ENCODE assay signal across 9 mouse cellular contexts in genomic region chr14:120330454-120330853, GRCm38 (mm10). TPM values are rescaled to one million over a fixed set of nuclear protein-coding genes. Genes with fewer than 3 reads are reported as not detected.
DNase-seq lines count a peak whose midpoint lies in the region; ATAC-seq lines count a peak whose summit lies in the region.
"Had no signal": no experiment of that assay in that cellular context is flagged by ENCODE, and none has a peak within 500 bp of the region (broad histone marks: within the 10 kb centered on the region; RNA-seq: fewer than 3 reads in every experiment).

No protein-coding gene starts in this region.

- no peaks in the 10 kb centered on the region for H3K27me3 ChIP-seq in embryonic facial prominence, embryonic 12.5 days
- no peaks in the 10 kb centered on the region for H3K27me3 ChIP-seq in embryonic facial prominence, embryonic 10.5 days (replicated peaks; ENCODE audit: low read depth, poor library complexity, severe bottlenecking)
- no peaks in the 10 kb centered on the region for H3K27me3 ChIP-seq in kidney, embryonic 14.5 days (ENCODE audit: control insufficient read depth, insufficient read depth, low read length)

- no peak overlapping the region for H3K4me2 ChIP-seq in embryonic facial prominence, embryonic 12.5 days (replicated peaks)
- no peak overlapping the region for H3K4me2 ChIP-seq in kidney, embryonic 14.5 days (replicated peaks; ENCODE audit: low read depth, low read length)

- peaks cover 15% of the 10 kb centered on the region; the same call in 1 of the 2 replicates for H3K36me3 ChIP-seq in embryonic facial prominence, embryonic 12.5 days
- peaks cover 35% of the 10 kb centered on the region for H3K36me3 ChIP-seq in embryonic facial prominence, embryonic 10.5 days (replicated peaks)
- H3K36me3 ChIP-seq in kidney, embryonic 14.5 days (ENCODE audit: control insufficient read depth, insufficient read depth, low read length), result 0 out of 2 replicates have a peak, but pooled peaks cover 4% of the 10 kb centered on the region

- ATAC-seq in embryonic facial prominence, embryonic 12.5 days (ENCODE audit: insufficient number of reproducible peaks, insufficient read depth, low FRiP score, low TSS enrichment), result no peak
- 0 out of 2 replicates have a peak, but pooled peaks have one; percentile 17 for ATAC-seq in kidney, embryonic 14.5 days (ENCODE audit: low FRiP score, low TSS enrichment)

- H3K9me3 ChIP-seq in embryonic facial prominence, embryonic 12.5 days, result no peaks in the 10 kb centered on the region
- H3K9me3 ChIP-seq in embryonic facial prominence, embryonic 10.5 days, result no peaks in the 10 kb centered on the region
- H3K9me3 ChIP-seq in kidney, embryonic 14.5 days (ENCODE audit: control insufficient read depth, low read length), result no peaks in the 10 kb centered on the region

- DNase-seq in embryonic facial prominence, embryonic 10.5 days (ENCODE audit: low spot score), result no peak
- DNase-seq in kidney, postnatal 10 days, result no peak
- peak; percentile 60 for DNase-seq in cerebellum, adult 8-10 months
- peak; percentile 44 to 65 for DNase-seq in left cerebral cortex, postnatal 36 days (ENCODE audit: low spot score in 2 of 2)
- no peak for DNase-seq in thymus, postnatal 25 days
- no peak for DNase-seq in spleen, postnatal 14 days (ENCODE audit: low spot score in 2 of 2)

- 0 out of 2 replicates have a peak overlapping the region, but pooled peaks have one; percentile 41 for H3K27ac ChIP-seq in embryonic facial prominence, embryonic 12.5 days
- H3K27ac ChIP-seq in embryonic facial prominence, embryonic 10.5 days (replicated peaks), result no peak overlapping the region
- H3K27ac ChIP-seq in kidney, embryonic 14.5 days (ENCODE audit: low read depth, low read length), result no peak overlapping the region
- H3K27ac ChIP-seq: macrophage had no signal

- H3K4me3 ChIP-seq in embryonic facial prominence, embryonic 12.5 days, result no peak overlapping the region
- H3K4me3 ChIP-seq in embryonic facial prominence, embryonic 10.5 days, result no peak overlapping the region
- no peak overlapping the region for H3K4me3 ChIP-seq in kidney, embryonic 14.5 days (ENCODE audit: low read length)

- intact Hi-C loops in left cerebral cortex, postnatal 36 days (cut with DNase I), result no loop called here

- no peak overlapping the region for H3K9ac ChIP-seq in embryonic facial prominence, embryonic 12.5 days
- H3K9ac ChIP-seq in kidney, embryonic 14.5 days (ENCODE audit: low read depth, low read length), result no peak overlapping the region

- 65% methylated on average over 12 of the region's 12 CpGs for WGBS in embryonic facial prominence, embryonic 12.5 days
- WGBS in embryonic facial prominence, embryonic 10.5 days, result 78% methylated on average over 12 of the region's 12 CpGs
- 63% methylated on average over 12 of the region's 12 CpGs for WGBS in kidney, embryonic 14.5 days

- H3K4me1 ChIP-seq in embryonic facial prominence, embryonic 12.5 days, result peaks cover 41% of the 10 kb centered on the region
- peaks cover 39% of the 10 kb centered on the region for H3K4me1 ChIP-seq in embryonic facial prominence, embryonic 10.5 days
- H3K4me1 ChIP-seq in kidney, embryonic 14.5 days (ENCODE audit: control insufficient read depth, insufficient read depth, low read length), result peaks cover 22% of the 10 kb centered on the region

RNA-seq across cellular contexts. Expression of gene Mbnl2, which starts 55.0 kb away (rescaled TPM):
- polyA plus RNA-seq in embryonic facial prominence, embryonic 12.5 days (2016; fragmentation: Nextera tagmentation; extraction: Ambion mirVana), result 93.2 and 93.6 TPM in 2 replicates
- 42.8 and 54.1 TPM in 2 replicates for polyA plus RNA-seq in embryonic facial prominence, embryonic 10.5 days (2016; fragmentation: Nextera tagmentation; extraction: Ambion mirVana)
- 61.3 and 84.9 TPM in 2 replicates for polyA plus RNA-seq in kidney, embryonic 14.5 days (2014; fragmentation: Nextera tagmentation; extraction: Ambion mirVana)
- total RNA-seq in left cerebral cortex, postnatal 36 days (2021), result 100 to 1,000 TPM; 223 to 270 TPM

Comparison
In these comparisons a context has a peak if more than half of its experiments do, and no peak if none do; other contexts are left out.
1. DNase-seq: peak in cerebellum, adult 8-10 months (single experiment) and left cerebral cortex, postnatal 36 days (2 of 2); none in embryonic facial prominence, embryonic 10.5 days (single experiment), kidney, postnatal 10 days (single experiment), thymus, postnatal 25 days (single experiment) and spleen, postnatal 14 days (0 of 2).